Mouse (Mus musculus) bone marrow, adult 2 months (tissue): ENCODE results near the gene Abhd4.

Source experiments
- CTCF ChIP-seq: fragments of 200-500 bp; IDR thresholded peaks from 2 replicates; pipeline ENCODE4 v1.5.1; 2011; ENCODE audit warnings: low read length, control low read depth; ENCODE audit not compliant: control insufficient read depth, insufficient read depth
- POLR2A ChIP-seq: fragments of 200-500 bp; IDR thresholded peaks from 2 replicates; pipeline ENCODE4 v1.6.1; 2011; ENCODE audit warnings: low read depth, mild to moderate bottlenecking, control low read depth, low read length, borderline replicate concordance; ENCODE audit not compliant: control insufficient read depth

DNA sequence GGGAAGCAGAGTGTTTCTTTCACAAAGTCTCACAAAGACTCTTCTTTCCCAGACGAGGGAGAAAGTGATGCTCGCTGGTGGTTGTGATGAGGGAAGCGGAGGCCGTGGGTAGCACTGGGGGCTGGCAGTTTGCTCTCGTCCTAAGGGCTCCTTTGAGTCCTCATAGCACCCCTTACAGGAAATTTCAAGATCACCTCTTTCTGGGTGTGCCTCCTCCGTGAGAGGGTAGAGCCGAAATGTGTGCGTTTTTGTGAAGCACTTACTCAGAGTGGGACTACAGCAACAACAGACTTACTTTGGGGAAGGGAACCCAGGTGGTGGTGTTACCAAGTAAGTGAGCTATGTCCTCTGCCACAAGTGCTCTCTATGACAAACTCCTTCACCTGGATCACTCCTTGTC lies 42.8 kb upstream of the Abhd4 start:
- TF ChIP-seq CTCF (no peak), POLR2A (no peak)
